Mouse (Mus musculus): ENCODE results near the gene Irak4.

GRCm38 (mm10) chr15:94591356-94591755 lies 47.9 kb downstream of the Irak4 start:
- TF ChIP-seq CTCF (IDR thresholded peaks at IDR 0.05; ENCODE audit: low read depth, low read length) (no peak), POLR2A (IDR thresholded peaks at IDR 0.05; ENCODE audit: insufficient read depth, low read length) (no peak)

Measured in ES-Bruce4 (cell line).